Comparison of ENCODE assay signal across 7 mouse cellular contexts in the genomic region with DNA sequence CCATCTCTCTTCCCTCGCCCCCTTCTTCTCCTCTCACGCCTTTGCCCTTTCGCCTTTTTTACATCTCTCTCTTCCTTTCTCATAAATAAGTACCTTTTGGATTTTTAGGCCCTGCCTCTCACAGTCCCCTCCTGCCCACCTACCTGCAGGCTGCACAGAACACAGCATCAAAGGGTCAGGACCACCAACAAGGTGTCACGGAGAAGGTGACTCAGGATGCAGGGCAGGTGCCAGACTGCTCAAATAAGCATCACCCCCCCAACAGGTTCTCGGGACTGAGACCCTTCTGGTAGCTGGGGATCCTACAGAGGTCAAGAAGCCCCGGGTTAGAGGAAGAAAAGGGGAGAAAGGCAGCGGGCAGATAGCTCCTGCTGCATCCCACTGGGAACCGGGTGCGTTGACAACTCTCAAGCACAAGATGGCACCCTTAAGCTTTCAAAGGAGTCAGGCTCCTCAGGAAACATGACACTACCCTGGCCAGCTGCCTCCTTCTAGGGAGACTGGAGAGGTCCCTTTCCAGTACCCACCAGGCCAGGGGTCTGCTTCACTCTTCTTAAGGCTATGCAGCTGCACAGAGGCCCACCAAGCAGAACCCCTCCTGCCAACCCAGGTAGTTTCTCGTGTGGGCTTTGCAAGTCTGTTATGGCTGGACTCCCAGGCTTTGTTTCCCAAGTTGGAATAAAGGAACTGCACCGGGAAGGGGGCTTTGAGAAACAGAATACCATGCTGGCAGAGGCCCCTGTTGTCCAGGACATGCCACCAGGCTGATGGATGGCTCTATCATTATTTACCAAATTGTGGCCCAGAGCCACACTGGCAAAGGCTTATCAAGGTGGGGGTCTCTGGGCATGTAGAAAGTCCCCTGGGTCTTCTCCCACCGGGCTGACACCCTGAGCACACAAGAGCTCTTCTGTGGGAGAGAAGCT.
DNase-seq lines count a peak whose midpoint lies in the region; ATAC-seq lines count a peak whose summit lies in the region.

No protein-coding gene starts in this region.

- ATAC-seq in megakaryocyte-erythroid progenitor cell, adult 5-6 weeks (replicated peaks; ENCODE audit: low FRiP score, low TSS enrichment, poor library complexity, severe bottlenecking): peak; percentile 76

- intact Hi-C loops in gastrocnemius, postnatal 14 days (cut with DNase I; ENCODE audit: low total_unique reads): loop anchor here (5.0 kb wide), 1 partner anchor 1485 kb away; no protein-coding TSS in a partner anchor
- intact Hi-C loops in left cerebral cortex, postnatal 25 days (cut with DNase I): loop anchor here (2.0 to 10.0 kb wide), 4 partner anchors 214 to 1628 kb away; no protein-coding TSS in a partner anchor

- peak; percentile 29 to 52 for DNase-seq in adrenal gland, postnatal 4 days (ENCODE audit: low spot score in 2 of 2)
- DNase-seq in embryo, embryonic 11.5 days (ENCODE audit: low read depth, low spot score): peak; percentile 70
- peak; percentile 85 for DNase-seq in gastrocnemius, postnatal 14 days
- peak; percentile 41 for DNase-seq in kidney, adult 11 months
- DNase-seq in left cerebral cortex, postnatal 25 days (ENCODE audit: low spot score in 2 of 2): peak; percentile 77 to 79
- DNase-seq in right cerebral cortex, postnatal 4 days: peak; percentile 80

Comparison
In these comparisons a context has a peak if more than half of its experiments do, and no peak if none do; other contexts are left out.
1. Peak in every context shown above with its lines: DNase-seq and ATAC-seq.